Mouse (Mus musculus): ENCODE measurements around the gene Tmub1. TPM values are rescaled to one million over a fixed set of nuclear protein-coding genes. Genes with fewer than 3 reads are reported as not detected.

Gene Tmub1
- polyA plus RNA-seq, 1 experiment: 60.0 TPM

DNA sequence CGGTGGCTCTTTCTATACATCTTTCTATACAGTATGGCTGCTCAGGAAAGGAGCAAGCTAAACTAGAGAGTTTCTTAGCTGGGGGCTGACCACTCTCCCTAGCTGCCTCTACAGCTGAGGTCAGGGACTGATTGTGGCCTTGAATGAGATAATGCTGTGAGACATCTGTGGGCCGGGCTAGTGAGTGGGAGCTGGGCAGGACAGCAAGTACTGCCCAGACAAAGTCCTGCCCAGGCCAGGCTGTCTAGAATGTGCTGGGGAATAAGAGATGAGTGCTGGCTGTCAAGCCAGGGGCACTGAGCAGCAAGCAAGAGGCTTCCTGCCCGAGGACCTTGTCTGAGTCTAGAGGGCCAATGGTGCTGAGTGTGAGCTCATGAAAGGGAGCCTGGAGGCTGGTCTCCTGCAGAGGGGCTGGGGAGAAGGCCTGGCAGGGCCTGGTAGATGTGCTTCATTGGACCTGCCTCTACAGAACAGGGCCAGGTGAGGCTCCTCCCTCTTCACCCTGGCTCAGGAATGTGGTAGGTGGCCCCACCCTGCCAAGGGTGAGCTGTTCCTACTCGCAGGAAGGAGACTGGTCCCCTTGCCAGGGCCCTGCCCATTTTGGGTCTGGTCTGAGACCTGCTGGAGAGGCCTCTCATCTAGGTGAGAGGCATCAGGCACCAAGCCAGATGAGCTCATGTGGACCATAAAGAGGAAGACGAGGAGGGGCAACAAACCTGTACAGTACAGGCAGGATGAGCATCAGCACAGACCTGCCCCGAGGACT lies 28.0 kb upstream of the Tmub1 start:
- Histone ChIP-seq H3K27me3 (replicated peaks; ENCODE audit: control insufficient read depth, insufficient read depth, low read length) (no peaks in the 10 kb centered on the region), H3K36me3 (ENCODE audit: control insufficient read depth, insufficient read depth, low read length) (no peaks in the 10 kb centered on the region; the same call in 1 of the 2 replicates), H3K4me3 (ENCODE audit: insufficient read depth, low read depth, low read length) (no peak overlapping the region), H3K27ac (ENCODE audit: insufficient read depth, low read depth, low read length) (no peak overlapping the region), H3K4me1 (ENCODE audit: control insufficient read depth, insufficient read depth, low read length) (peaks cover 3% of the 10 kb centered on the region; the same call in 1 of the 2 replicates)
- 56% methylated on average over 6 of the region's 6 CpGs for WGBS
- TF ChIP-seq POLR2A (IDR thresholded peaks at IDR 0.05; ENCODE audit: low read depth, low read length): no peak
- DNase-seq: peak; percentile 69

GRCm38 (mm10) chr5:24474723-24475261 lies 27.1 kb upstream of the Tmub1 start:
- peak overlapping the region; percentile 45; the same call in 1 of the 2 replicates for H3K4me3 ChIP-seq (ENCODE audit: insufficient read depth, low read depth, low read length)
- H3K4me1 ChIP-seq (ENCODE audit: control insufficient read depth, insufficient read depth, low read length): peaks cover 3% of the 10 kb centered on the region; the same call in 1 of the 2 replicates
- no peak overlapping the region for H3K27ac ChIP-seq (ENCODE audit: insufficient read depth, low read depth, low read length)
- no peaks in the 10 kb centered on the region; the same call in 1 of the 2 replicates for H3K36me3 ChIP-seq (ENCODE audit: control insufficient read depth, insufficient read depth, low read length)
- peak; percentile 51 for DNase-seq
- WGBS: 11% methylated on average over 67 of the region's 67 CpGs
- no peaks in the 10 kb centered on the region for H3K27me3 ChIP-seq (replicated peaks; ENCODE audit: control insufficient read depth, insufficient read depth, low read length)
- TF ChIP-seq CTCF (conservative IDR thresholded peaks at IDR 0.05; ENCODE audit: insufficient read depth, insufficient read length, low read depth, low read length) (no peak), POLR2A (IDR thresholded peaks at IDR 0.05; ENCODE audit: low read depth, low read length) (no peak)

- TF ChIP-seq POLR2A (IDR thresholded peaks at IDR 0.05; ENCODE audit: low read depth, low read length) (no peak), CTCF (conservative IDR thresholded peaks at IDR 0.05; ENCODE audit: insufficient read depth, insufficient read length, low read depth, low read length) (no peak)
- peak; percentile 17 for DNase-seq
- Histone ChIP-seq H3K36me3 (ENCODE audit: control insufficient read depth, insufficient read depth, low read length) (no peaks in the 10 kb centered on the region; the same call in 1 of the 2 replicates), H3K27ac (ENCODE audit: insufficient read depth, low read depth, low read length) (no peak overlapping the region), H3K4me1 (ENCODE audit: control insufficient read depth, insufficient read depth, low read length) (peaks cover 3% of the 10 kb centered on the region; the same call in 1 of the 2 replicates), H3K4me3 (ENCODE audit: insufficient read depth, low read depth, low read length) (peak overlapping the region; percentile 45; the same call in 1 of the 2 replicates), H3K27me3 (replicated peaks; ENCODE audit: control insufficient read depth, insufficient read depth, low read length) (no peaks in the 10 kb centered on the region)
- WGBS: 17% methylated on average over 77 of the region's 77 CpGs
These were observed 26.5 kb upstream of the Tmub1 start for GRCm38 (mm10) chr5:24474025-24474722.

DNA sequence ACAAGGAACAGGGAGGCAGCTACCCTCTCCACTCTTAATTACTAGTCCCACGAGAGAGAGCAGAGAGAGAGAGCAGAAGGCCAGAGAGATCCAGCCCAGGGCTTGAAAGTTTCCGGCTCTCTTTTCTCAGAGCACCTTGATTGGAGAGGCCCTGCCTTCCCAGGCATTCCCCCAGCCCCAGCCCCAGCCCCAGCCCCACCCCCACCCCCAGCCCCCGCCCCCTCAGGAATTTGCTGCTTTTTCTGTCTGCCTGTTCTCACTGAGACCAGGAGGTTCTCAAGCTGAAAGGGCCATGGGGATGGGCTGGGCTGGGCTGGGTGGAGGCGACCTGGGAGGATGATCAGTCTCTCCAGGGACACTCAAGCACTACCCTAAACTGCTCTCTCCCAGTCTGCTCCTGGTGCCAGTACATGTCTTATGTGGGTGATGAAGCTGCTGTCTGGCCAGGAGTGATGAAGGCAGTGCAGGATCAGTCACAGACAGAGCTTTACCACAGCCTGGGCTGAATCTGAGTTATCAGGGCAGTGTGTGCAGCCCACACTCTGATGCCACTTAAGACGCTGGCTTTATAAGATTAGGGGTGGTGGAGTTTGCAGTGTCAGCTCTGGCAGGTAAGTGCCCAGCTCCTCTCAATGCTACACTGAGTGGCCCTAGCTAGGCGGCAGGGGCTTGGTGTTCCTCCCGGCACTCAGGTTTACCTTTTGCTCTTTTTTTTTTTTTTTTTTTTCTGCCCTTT lies 25.4 kb upstream of the Tmub1 start:
- peak; percentile 25 for DNase-seq
- Histone ChIP-seq H3K27me3 (replicated peaks; ENCODE audit: control insufficient read depth, insufficient read depth, low read length) (no peaks in the 10 kb centered on the region), H3K36me3 (ENCODE audit: control insufficient read depth, insufficient read depth, low read length) (no peaks in the 10 kb centered on the region; the same call in 1 of the 2 replicates), H3K4me1 (ENCODE audit: control insufficient read depth, insufficient read depth, low read length) (peaks cover 3% of the 10 kb centered on the region; the same call in 1 of the 2 replicates), H3K4me3 (ENCODE audit: insufficient read depth, low read depth, low read length) (no peak overlapping the region), H3K27ac (ENCODE audit: insufficient read depth, low read depth, low read length) (no peak overlapping the region)
- WGBS: 57% methylated on average over 7 of the region's 7 CpGs
- TF ChIP-seq POLR2A (IDR thresholded peaks at IDR 0.05; ENCODE audit: low read depth, low read length): no peak
- TF ChIP-seq CTCF (conservative IDR thresholded peaks at IDR 0.05; ENCODE audit: insufficient read depth, insufficient read length, low read depth, low read length): no peak

- Histone ChIP-seq H3K27ac (ENCODE audit: insufficient read depth, low read depth, low read length) (no peak overlapping the region), H3K4me1 (ENCODE audit: control insufficient read depth, insufficient read depth, low read length) (peaks cover 5% of the 10 kb centered on the region), H3K4me3 (ENCODE audit: insufficient read depth, low read depth, low read length) (no peak overlapping the region), H3K36me3 (ENCODE audit: control insufficient read depth, insufficient read depth, low read length) (no peaks in the 10 kb centered on the region), H3K27me3 (replicated peaks; ENCODE audit: control insufficient read depth, insufficient read depth, low read length) (no peaks in the 10 kb centered on the region)
- TF ChIP-seq POLR2A (IDR thresholded peaks at IDR 0.05; ENCODE audit: low read depth, low read length): no peak
- peak; percentile 96 for TF ChIP-seq CTCF (conservative IDR thresholded peaks at IDR 0.05; ENCODE audit: insufficient read depth, insufficient read length, low read depth, low read length)
- DNase-seq: peak; percentile 84
- 13% methylated on average over 5 of the region's 5 CpGs for WGBS
These were observed 22.9 kb upstream of the Tmub1 start for GRCm38 (mm10) chr5:24470600-24470999.

DNA sequence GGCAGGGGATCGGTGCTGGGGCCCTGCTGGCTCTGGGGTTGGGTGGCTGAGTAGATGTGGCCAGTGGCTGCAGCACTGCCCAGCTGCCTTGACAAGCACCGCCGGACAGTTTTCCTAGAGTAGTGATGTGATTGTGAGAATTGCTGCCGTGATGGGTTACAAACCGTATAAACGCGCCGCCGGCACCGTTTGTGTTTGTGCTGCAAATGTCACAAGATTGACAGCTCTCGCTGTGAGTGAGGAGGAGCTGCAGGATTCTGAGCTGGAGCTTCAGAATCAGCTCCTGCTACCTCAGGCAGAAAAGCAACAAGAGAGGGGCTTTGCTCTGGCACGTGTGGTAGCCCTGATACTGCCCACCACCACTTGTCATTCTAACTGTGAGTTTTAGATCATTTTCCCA lies 19.1 kb upstream of the Tmub1 start:
- H3K27ac ChIP-seq (ENCODE audit: insufficient read depth, low read depth, low read length): no peak overlapping the region
- DNase-seq: no peak
- H3K36me3 ChIP-seq (ENCODE audit: control insufficient read depth, insufficient read depth, low read length): no peaks in the 10 kb centered on the region
- H3K4me1 ChIP-seq (ENCODE audit: control insufficient read depth, insufficient read depth, low read length): peaks cover 9% of the 10 kb centered on the region
- TF ChIP-seq POLR2A (IDR thresholded peaks at IDR 0.05; ENCODE audit: low read depth, low read length) (no peak), CTCF (conservative IDR thresholded peaks at IDR 0.05; ENCODE audit: insufficient read depth, insufficient read length, low read depth, low read length) (no peak)
- H3K4me3 ChIP-seq (ENCODE audit: insufficient read depth, low read depth, low read length): no peak overlapping the region
- 77% methylated on average over 12 of the region's 12 CpGs for WGBS
- no peaks in the 10 kb centered on the region for H3K27me3 ChIP-seq (replicated peaks; ENCODE audit: control insufficient read depth, insufficient read depth, low read length)

All from kidney, adult 2 months (tissue).